Mouse (Mus musculus) spleen, adult 18-20 months (tissue): ENCODE measurements at regions not wholly inside any gene's neighbourhood (a gene's known extent, or its start where the extent isn't known, plus 50 kb on each side); places are given as distances from the start of the nearest gene placed in this dataset.

Source experiments
- DNase-seq, 2 experiments: peaks; one replicate each; pipeline ENCODE4 v3.0.0; 2022; ENCODE audit warnings: mixed read lengths in 2 of 2

- DNase-seq: no peak
Observed at GRCm38 (mm10) chr16:25042669-25043440, 243.8 kb upstream of the Tprg start.

GRCm38 (mm10) chr16:25044637-25045036 lies 242.0 kb upstream of the Tprg start:
- no peak for DNase-seq

- DNase-seq: no peak
Observed at GRCm38 (mm10) chr16:25047726-25048125, 238.9 kb upstream of the Tprg start.

GRCm38 (mm10) chr16:25049928-25050510 lies 236.6 kb upstream of the Tprg start:
- DNase-seq: no peak

- DNase-seq: no peak
Observed at GRCm38 (mm10) chr16:25051044-25051443, 235.6 kb upstream of the Tprg start.

- no peak for DNase-seq
Observed at GRCm38 (mm10) chr16:25052428-25052827, 234.2 kb upstream of the Tprg start.

GRCm38 (mm10) chr16:25052917-25053343 lies 233.7 kb upstream of the Tprg start:
- peak; percentile 37 to 39 for DNase-seq

GRCm38 (mm10) chr16:25054304-25054703 lies 232.3 kb upstream of the Tprg start:
- no peak for DNase-seq

GRCm38 (mm10) chr16:25055376-25055775 lies 231.2 kb upstream of the Tprg start:
- DNase-seq: no peak

- DNase-seq: no peak
Observed at GRCm38 (mm10) chr16:25058051-25058747, 228.4 kb upstream of the Tprg start.

GRCm38 (mm10) chr16:25058812-25059501 lies 227.7 kb upstream of the Tprg start:
- DNase-seq: peak; percentile 64 to 72

- DNase-seq: peak in 1 of 2 experiments; percentile 18
Observed at GRCm38 (mm10) chr16:25059504-25059992, 227.1 kb upstream of the Tprg start.

GRCm38 (mm10) chr16:25060266-25060665 lies 226.4 kb upstream of the Tprg start:
- no peak for DNase-seq

GRCm38 (mm10) chr16:25061631-25062030 lies 225.0 kb upstream of the Tprg start:
- no peak for DNase-seq

- DNase-seq: no peak
Observed at GRCm38 (mm10) chr16:25063981-25064380, 222.6 kb upstream of the Tprg start.

- peak; percentile 62 to 84 for DNase-seq
Observed at GRCm38 (mm10) chr16:25064538-25064937, 222.1 kb upstream of the Tprg start.

GRCm38 (mm10) chr16:25066822-25067221 lies 219.8 kb upstream of the Tprg start:
- DNase-seq: no peak

GRCm38 (mm10) chr16:25067276-25068249 lies 219.1 kb upstream of the Tprg start:
- DNase-seq: no peak

- DNase-seq: no peak
Observed at GRCm38 (mm10) chr16:25080811-25081210, 205.8 kb upstream of the Tprg start.

GRCm38 (mm10) chr16:25083729-25084128 lies 202.9 kb upstream of the Tprg start:
- DNase-seq: no peak

- DNase-seq: no peak
Observed at GRCm38 (mm10) chr16:25087741-25088648, 198.6 kb upstream of the Tprg start.
